Mouse (Mus musculus) T-cell, adult 2 months (primary cell): ENCODE measurements around the gene A430078G23Rik.

Experiments used
- DNase-seq: peaks from one replicate; pipeline ENCODE4 v3.0.0; 2022; ENCODE audit warnings: low spot score

Gene A430078G23Rik

DNA sequence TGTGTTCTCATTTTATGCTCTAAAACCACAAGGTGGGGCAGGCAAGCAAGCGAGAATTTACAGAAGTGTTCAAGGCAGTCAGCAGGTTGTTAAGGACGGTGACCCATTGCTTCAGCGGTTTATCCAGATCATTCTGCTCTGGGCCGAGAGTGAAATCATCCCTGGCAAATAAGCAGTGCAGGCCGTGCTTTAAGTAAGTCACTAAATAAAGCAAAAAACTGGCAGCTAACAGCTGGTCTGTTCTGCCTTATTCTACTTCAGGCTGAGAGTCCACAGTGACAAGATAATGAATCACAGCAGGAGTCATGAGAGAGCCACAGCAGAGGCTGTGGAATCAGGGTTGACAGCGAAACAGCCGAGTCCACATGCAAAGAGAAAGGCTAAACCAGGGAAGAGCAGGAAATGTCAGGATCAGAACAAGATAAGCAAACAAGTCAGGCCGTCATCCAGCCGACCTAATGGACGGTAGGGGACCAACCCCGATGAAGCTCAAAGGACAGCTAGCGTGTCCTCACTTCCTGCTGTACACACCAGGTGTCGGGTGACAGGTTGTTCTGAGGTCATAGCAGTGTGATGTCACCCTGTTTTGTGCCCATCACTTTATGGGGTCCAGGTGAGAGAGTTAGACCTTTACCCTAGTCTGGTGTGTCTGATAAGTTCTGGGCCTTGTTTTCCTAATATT, 4.9 kb upstream of the A430078G23Rik start:
- no peak for DNase-seq

DNA sequence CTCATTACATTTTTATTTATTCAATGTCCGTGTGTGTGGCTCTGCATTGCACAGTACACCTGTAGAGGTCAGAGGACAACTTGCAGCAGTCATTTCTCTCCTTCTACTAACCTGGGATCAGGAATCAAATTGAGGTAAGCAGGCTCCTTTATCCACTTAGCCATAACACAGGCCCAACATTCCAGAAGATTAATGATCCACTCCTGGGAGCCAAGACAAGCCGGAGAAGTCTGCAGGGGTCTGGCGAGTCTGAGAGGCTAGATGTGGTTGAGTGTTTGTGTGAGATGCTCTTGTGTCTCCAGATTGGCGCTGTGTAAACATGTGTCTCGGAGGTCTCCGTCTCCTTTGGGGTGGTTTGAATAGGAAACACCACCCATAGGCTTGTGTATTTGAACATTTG, 2.5 kb upstream of the A430078G23Rik start:
- no peak for DNase-seq

DNA sequence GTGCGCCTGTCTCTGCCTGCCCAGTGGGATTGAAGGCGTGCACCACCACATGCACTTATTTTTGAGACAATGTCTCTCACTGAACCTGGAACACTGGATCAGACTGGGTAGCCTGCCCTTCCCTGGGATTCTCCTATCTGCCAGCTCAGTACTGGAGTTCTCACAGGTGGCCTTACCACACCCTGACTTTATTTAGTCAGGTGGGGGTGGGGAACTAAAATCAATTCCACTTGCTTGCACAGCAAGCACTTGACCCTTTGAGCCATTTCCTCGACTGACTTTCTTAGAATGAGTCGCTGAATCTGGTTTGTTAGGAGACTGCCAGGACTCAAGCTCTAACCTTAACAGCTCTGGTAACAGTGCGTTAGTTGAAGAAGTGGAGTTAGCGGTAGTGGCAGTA, 500 bp upstream of the A430078G23Rik start:
- no peak for DNase-seq

DNA sequence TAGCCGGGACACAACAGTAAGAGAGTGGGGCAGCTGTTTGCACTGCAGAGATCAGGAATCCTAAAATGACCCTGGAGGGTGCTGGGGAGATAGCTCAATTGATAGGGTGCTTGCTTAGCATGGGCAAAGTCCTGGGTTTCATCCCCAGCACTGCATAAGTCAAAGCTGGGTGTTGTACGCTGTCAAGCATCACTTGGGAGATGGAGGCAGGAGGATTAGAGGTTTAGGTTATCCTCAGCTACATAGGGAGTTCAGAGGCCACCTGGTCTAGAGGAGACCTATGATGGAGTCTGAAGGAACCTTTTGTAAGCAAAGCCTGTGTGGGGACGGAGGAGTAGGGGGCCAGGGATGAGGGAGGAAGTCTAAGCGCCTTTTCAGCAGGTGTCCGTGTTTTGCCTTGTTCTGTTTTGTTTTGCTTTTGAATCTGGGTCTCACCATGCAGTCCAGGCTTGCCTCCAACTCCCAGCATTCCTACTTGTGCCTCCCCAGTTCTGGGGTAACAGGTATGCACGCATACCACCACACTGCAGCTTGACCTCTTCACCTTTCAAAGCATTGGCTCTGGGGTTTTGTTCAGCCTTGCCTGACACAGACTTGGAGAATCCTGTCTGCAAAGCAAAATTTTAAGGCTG, 712 bp downstream of the A430078G23Rik start:
- no peak for DNase-seq

DNA sequence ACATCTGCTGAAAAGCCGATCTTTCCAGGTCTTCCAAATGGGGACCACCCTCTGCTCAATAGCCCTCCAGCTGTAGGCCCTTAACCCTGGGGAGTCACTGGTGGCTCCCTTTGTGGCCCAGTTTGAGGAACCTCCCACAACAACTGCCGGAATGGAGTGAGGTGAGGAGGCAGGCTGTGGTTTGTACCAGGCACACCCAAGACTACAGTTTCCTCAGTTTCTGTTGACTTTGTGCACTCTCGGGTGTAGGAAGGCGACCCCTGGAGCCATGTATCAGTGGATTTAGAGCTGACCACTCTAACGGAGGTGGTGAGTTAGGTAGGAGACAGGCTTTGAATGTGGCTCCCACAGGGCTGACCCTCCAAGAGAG, 1.2 kb downstream of the A430078G23Rik start:
- DNase-seq = peak; percentile 73

DNA sequence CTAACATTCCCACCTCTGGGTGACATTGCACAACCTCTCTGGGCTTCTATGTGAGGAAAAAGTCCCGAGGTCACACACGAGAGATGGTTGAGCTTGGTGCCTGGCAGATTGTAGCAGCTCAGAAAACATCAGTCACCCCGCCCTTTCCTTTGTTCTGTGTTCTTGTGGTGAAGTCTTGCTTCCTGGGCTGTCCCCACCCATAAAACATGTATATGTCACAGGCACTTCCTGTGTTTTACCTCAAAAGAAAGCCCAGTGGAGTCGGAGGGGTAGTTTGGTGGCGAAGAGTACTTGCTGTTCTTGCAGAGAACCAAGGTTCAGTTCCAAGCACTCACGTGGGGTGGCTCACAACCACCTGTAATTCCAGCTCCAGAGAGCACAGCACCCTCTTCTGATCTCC, 2.4 kb downstream of the A430078G23Rik start:
- DNase-seq = peak; percentile 94

DNA sequence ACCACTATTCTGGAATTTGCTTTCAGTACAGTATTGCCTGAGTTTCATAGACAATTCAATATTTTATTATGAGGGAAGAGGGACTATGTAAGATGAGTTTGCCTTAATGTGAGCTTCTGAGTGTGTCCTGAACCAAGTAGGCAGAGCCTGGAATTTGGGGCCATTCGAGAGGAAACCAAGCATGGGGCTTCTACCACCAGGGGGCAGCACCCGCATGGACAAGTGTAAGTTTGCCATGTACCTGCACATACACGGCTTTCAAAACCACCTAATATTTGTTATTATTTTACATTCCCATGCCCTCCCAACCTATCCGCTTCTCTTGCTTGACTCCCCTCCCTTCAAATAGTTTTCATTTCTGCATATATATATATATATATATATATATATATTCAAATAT, 4.8 kb downstream of the A430078G23Rik start:
- peak; percentile 68 for DNase-seq

DNA sequence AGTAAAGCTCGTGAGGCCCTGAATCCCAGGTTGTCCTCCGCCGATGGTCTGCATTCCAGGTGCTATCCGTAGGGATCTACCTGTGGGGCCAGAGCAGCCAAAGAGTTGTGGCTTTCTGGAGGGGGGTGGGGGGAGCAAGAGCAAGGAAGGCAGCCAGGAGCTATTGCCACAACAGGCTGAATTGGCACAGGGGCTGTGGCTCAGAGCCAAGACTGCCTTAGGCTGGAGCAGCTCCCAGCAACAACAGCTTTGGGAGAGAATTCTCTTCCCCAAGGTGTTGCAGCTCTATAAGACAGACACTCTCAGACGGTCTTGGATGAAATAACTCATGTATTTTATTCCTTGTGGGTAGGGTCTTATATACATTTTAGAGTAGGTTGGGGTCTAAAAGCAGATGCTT, 13.9 kb downstream of the A430078G23Rik start:
- DNase-seq = no peak

DNA sequence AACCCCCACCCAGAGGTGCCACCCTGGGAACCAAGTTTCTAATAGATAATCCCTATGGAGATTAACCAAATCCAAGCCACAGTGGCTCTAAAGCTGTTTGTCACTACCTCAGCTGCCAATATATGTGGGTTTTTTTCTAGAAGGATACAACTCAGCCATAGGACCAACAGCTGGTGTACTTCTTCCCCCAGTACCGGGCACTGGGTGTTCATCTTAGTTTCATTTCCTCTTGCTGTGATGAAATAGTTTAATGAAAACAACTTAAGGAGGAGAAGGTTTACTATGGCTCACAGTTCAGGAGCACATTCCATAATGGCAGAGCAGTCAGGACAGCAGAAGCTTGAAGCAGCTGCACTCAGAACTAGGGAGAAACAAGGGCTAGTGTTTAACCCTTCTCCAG, 14.9 kb downstream of the A430078G23Rik start:
- DNase-seq = no peak

DNA sequence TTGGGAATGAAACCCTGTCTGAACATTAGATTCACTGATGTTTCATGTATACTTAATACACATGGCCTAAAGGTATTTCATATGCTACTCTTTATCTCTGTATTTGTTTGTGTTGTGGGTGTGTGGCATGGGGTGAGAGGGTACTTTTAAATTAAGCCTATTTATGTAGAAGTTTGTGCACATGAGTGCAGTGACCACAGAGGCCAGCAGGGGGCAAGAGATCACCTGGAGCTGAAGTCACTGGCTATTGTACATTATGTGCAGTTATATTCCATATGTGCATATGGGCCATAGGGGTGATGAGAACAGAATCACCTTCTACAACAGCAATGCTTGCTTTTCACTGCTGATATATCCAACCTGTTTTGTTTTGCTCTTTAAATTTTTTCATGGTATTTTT, 22.5 kb downstream of the A430078G23Rik start:
- peak; percentile 26 for DNase-seq

DNA sequence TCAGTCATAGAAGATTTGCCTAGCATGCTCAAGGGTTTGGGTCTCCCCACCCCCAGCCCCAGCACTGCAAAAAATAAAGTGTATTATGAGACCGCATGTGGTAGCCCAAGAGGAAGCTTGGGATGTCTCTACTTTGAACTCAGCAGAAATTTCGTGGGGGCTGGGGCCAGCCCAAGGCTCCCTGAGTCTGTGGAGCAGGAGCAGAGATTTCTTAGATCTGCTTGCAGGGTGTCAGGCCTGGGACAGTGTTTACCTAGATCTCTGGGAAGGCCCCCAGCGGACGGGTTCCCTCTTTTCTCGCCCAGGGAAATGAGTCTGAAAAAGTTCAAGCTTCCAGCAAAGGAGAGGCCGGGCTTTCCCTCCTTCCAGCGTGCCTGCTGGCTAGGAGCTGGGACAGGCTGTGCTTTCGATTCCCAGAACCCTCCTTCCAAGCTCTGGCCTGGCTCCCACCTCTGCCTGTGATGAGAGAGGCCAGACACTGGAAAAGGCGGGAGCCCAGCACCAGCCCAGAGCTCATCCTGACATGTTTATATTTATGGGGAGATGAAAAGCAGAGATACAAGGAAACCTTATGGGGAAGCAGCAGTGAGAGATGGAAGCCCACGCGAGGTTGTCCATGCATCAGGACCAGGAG, 23.5 kb downstream of the A430078G23Rik start:
- no peak for DNase-seq

DNA sequence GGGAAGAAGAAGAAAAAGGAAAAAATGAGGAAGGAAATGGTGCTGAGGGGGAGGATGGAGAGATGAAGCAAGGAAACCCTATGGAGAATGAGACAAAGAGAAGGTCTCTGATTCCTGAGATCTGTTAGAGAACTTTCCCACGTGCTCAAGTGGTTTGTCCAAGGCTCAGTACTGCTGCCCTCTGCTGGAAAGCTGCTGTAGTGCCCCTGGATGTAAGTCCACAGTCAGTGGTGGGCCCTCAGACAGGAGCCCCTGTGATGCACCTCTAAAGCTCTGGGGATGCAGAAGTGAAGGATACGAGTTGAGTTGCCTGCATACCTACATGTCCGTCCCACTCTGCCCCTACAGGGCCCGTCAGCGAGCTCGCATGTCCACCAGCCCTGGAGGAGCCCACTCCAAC, 34.1 kb downstream of the A430078G23Rik start:
- peak; percentile 53 for DNase-seq

DNA sequence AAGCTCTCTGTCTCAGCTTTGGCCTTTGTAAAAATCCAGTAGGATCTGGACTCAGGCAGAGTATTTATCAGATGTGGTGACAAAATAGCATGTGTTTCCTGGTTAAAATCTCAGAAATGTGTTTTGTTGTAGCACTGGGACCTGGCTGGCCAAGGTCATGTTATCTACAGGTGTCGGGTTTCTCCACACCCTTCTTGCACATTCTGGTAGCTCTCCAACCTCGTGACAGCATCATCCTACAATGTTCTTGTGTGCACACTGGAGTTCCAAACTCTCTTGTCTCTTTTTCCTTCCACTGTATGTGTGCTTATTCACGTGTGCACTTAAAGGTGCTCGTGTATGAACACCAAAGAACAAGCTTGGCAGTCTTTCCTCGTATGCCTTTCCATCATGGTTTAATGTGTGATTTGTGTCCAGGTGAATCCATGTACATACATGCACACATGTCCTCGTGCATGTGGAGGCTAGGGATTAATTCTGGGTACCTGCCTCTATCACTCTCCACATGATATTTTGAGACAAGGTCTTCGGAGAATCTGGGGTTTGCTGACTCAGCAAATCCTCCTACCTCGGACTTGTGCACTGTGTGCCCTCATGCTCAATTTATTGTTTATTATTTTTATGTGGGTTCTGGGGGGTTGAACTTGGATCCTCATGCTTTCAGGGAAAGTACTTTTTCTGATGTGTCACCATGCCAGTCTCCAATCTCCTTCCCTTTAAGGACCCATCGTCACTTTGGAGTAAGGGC, 35.5 kb downstream of the A430078G23Rik start:
- no peak for DNase-seq

DNA sequence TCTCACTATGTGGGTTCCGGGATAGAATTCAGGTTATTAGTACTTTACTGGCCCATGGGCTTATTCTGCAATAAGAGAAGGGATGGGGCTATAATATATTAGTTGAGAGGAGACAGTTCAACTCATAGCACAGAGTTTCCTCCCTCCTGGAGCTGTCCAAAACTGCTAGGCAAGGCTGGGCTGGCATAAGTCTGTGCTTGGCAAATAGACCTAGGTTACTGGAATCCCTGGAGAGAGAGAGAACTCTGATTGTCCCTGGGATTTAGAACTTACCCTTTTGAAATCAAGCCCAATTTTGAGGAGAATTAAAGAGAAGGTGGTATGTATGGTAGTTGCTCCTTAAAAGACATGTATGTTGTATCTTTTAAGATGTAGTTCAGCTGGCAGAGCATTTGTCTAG, 36.3 kb downstream of the A430078G23Rik start:
- no peak for DNase-seq

DNA sequence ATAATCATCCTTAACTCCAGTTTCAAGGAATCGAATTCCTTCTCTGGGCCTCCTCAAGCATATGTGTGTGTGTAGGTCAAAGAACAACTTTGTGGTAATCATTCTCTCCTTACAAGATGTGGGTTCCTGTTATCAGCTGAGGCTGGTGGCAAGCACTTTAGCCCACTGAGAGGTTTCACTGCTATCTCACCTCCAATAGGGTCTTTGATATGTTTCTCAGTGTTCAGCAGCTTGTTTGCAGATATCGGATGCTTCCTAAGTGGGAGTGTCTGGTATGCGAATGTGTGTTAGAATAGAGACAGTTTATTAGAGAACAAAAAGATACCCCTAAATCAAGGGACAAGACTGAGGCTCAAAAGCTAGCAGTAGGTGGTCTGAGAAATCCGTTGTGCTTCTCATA, 39.1 kb downstream of the A430078G23Rik start:
- DNase-seq = no peak

DNA sequence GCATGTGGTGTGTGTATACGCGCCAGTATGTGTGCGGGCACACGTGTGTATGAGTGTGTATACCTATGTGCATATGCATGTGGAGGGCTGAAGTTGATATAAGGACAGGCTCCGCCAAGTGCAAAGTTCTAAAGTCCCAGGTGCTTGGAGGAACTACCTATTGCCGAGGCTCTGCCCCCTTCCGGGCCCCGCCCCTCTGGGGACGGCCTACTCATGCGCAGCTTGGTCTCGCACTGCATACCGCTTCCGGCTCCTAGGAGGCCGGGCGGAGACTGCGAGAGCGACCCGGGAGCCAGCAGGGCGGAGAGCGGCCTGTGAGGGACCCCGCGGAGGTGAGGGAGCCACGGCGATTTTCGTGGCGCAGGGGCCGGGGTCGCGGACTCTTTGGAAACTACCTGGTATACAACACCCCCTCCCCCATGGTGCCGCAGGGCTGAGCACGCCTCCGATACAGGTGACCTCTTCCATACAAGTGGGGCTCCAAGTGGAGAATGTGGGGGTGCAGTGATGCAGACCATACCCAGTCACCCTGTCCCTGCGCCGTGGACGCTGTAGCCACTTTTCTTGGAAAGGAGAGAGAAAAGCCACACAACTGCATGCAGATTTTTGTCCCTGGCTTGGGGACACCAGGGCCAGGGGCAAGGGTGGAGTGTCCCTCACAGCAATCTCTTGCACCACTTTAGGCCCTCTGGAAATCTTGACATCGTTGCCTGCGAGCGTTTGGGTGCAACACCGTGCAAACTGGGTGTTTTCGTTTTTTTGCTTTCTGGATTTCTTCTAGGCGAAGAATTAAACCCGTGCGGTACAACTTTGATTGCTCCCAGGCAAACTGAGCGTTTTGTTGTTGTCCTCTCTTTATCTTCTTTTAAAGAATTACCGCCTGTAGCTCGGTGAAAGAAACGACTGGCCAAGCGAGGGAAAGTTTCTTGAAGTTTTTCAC, 39.8 kb downstream of the A430078G23Rik start, which contains the start of gene Arhgef18:
Gene Arhgef18, plus strand, starts transcription at position 236 of the 940 bp plus-strand sequence.
- peak; percentile 32 for DNase-seq

DNA sequence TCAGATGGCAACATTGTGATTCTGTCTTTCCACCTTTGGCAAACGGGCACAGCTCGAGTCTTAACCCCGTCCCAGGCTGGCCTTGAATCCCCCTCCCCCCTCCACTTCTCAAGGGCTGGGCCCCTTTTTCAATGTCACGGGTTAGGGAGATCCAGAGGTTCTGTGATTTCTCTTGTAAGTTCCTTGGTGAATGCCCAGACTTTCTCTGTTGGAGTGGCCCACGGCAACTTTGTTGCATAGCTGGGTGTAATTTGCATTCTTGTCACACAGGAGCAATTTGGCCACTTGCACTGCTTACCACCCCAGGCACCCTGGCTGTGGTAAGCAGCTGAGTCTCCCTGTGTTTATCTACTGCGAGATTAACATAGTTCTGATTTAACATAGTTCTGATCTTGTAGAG, 41.4 kb downstream of the A430078G23Rik start:
- DNase-seq = no peak

DNA sequence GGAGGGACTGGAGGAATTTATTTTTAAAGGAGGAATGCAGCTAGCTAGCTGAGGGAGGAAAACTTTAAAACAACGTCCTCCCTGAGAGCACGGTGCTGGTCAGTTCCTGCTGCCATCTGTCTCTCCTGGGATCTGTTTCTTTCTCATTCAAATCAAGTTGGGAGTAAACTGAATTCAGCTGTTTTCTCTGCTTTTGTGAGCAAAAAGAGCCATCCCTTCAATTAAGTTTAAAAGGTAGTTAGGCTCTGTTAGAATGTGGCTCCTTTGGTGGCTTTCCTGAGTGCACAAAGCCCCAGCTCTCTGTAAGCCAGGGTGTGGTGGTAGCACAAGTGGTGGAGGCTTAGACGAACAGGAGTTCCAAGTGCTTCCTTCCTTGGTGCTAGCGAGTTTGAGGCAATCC, 42.0 kb downstream of the A430078G23Rik start:
- DNase-seq = no peak

DNA sequence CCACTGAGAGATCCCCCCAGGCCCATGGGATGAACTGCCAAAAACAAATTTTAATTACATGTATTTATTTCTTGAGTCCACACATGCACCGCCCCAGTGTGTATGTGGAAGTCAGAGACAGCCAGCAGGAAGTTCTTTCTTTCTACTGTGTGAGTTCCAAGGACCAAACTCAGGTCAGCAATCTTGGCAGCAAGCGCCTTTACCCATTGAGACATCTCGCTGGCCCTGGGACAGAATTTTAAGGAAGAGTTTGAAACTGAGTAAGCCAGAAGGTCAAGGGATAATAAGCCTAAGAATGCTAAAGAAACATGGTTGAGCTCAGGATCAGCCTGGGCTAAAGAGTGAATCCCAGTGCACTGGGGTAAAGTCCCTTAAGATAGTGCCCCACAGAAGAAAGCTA, 44.4 kb downstream of the A430078G23Rik start:
- no peak for DNase-seq

DNA sequence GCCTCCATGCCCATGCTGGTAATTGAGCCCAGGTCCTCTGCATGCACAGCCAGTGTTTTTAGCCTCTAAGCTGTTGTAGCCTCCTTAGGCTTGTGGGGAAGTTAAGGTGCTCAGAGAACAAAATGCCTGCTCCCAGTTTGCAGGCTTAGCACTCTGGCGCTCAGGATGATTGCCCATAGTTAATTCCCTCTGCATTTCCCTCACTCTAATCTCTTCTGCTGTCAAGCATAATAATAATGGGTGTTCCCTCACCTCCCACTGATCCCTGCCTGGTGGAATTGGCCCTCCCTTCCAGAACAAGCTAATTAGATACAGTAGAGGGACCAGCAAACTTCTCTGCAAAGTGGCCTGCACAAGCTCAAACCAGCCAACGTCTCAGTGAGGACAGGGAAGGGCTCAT, 47.3 kb downstream of the A430078G23Rik start:
- no peak for DNase-seq

DNA sequence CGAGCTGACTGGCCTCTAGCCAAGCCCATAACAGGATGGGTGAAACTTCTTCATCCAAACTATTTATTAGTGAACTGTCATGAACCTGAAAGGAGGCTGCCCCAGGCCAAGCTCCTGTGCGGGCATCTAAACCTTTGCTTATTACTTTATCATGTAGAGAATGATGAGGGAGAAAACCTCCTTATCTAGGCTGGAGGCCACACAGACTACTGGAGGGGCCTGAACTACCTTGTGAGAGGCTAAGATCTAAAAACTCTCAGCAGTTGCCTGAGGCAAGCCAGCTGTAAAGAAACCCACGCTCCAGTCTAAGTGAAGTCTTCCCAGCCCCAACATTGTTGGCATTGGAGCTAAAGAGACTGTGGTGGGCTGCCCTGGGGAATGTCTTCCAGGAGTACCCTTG, 54.2 kb downstream of the A430078G23Rik start:
- DNase-seq = no peak

DNA sequence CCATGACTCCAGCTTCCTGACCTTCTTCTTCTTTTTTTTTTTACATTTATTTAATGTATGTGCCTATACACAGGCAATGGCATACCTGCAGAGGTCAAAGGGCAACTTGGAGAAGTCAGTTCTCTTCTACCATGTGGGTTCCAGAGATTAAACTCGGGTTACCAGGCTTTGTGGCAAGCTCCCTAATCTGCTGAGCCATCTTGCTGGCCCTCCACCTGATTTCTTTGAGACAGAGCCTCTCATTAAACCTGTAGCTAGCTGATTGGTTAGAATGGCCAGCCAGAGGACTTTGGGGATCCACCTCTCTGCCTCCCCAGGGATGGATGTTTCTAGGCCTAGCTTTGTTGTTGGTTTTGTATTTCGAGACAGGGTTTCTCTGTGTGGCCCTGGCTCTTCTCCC, 57.9 kb downstream of the A430078G23Rik start:
- DNase-seq = no peak
